Mouse (Mus musculus) CH12.LX (cell line): ENCODE measurements around the gene Rpl18. TPM values are rescaled to one million over a fixed set of nuclear protein-coding genes. Genes with fewer than 3 reads are reported as not detected.
A peak's percentile ranks its signal among the peaks of the same experiment; 100 is the strongest.

Experiments
- DNase-seq: peaks from one replicate; pipeline ENCODE4 v3.0.0-alpha.2; 2013; ENCODE audit errors: extremely low read depth
- H3K27ac ChIP-seq: 2 replicates; pipeline ENCODE4 v1.5.1; 2012; ENCODE audit warnings: low read depth, mild to moderate bottlenecking, control low read depth, moderate library complexity; ENCODE audit not compliant: insufficient read depth
- H3K27me3 ChIP-seq: replicated peaks from 2 replicates; pipeline ENCODE3; 2012; ENCODE audit warnings: inconsistent platforms
- H3K36me3 ChIP-seq, 2 experiments: replicated peaks in 1 of 2; 2 replicates each; pipeline versions ENCODE3 to v1.6.1; 2012; ENCODE audit warnings: inconsistent platforms in 1 of 2, low read length in 1 of 2, mild to moderate bottlenecking in 1 of 2, mixed read lengths in 1 of 2, moderate library complexity in 1 of 2; ENCODE audit not compliant: control insufficient read depth in 1 of 2, insufficient read depth in 1 of 2
- H3K4me1 ChIP-seq, 2 experiments: 2 replicates each; pipeline ENCODE4 v1.6.1; 2012; ENCODE audit warnings: inconsistent platforms in 1 of 2, moderate library complexity in 1 of 2; ENCODE audit not compliant: insufficient read depth in 2 of 2, control insufficient read depth in 1 of 2
- H3K4me2 ChIP-seq: 2 replicates; pipeline ENCODE4 v1.6.1; 2012; ENCODE audit warnings: low read depth, mild to moderate bottlenecking, control low read depth; ENCODE audit not compliant: poor library complexity, insufficient read depth, severe bottlenecking
- H3K4me3 ChIP-seq, 3 experiments: fragments of 150-350 bp in 1 of 3; sonication (generic) in 1 of 3; replicated peaks in 1 of 3; 2 replicates each; pipeline versions ENCODE3 to v1.5.1; 2011 to 2012; ENCODE audit warnings: low read depth in 2 of 3, low read length in 2 of 3, mild to moderate bottlenecking in 2 of 3, moderate library complexity in 2 of 3, control low read depth in 1 of 3, improper control_type of control experiment in 1 of 3, inconsistent platforms in 1 of 3, mixed read lengths in 1 of 3; ENCODE audit not compliant: poor library complexity in 1 of 3
- H3K79me2 ChIP-seq: replicated peaks from 2 replicates; pipeline ENCODE4 v1.6.1; 2012; ENCODE audit warnings: mild to moderate bottlenecking, moderate library complexity; ENCODE audit not compliant: control insufficient read depth, poor library complexity, insufficient read depth, severe bottlenecking; ENCODE audit errors: extremely low read depth
- H3K9ac ChIP-seq: 2 replicates; pipeline ENCODE4 v1.6.1; 2012; ENCODE audit warnings: low read depth, mild to moderate bottlenecking, control low read depth, moderate library complexity; ENCODE audit not compliant: insufficient read depth
- H3K9me3 ChIP-seq: replicated peaks from 2 replicates; pipeline ENCODE3; 2012; ENCODE audit warnings: low read length, inconsistent platforms, mixed read lengths
- CTCF ChIP-seq, 2 experiments: IDR thresholded peaks in 1 of 2; conservative IDR thresholded peaks in 1 of 2; 2 replicates each; pipeline ENCODE4 v1.5.1; 2011 to 2012; ENCODE audit warnings: low read depth in 2 of 2, low read length in 2 of 2, improper control_type of control experiment in 1 of 2, inconsistent platforms in 1 of 2, mild to moderate bottlenecking in 1 of 2, moderate library complexity in 1 of 2
- ELF1 ChIP-seq: IDR thresholded peaks from 2 replicates; pipeline ENCODE4 v1.6.1; 2014; ENCODE audit warnings: low read depth, mild to moderate bottlenecking, inconsistent platforms, low read length, improper control_type of control experiment
- HCFC1 ChIP-seq: IDR thresholded peaks from 2 replicates; pipeline ENCODE4 v1.6.1; 2012; ENCODE audit warnings: low read depth, mild to moderate bottlenecking, inconsistent platforms, low read length, improper control_type of control experiment
- IRF4 ChIP-seq: IDR thresholded peaks from 2 replicates; pipeline ENCODE4 v1.6.1; 2014; ENCODE audit warnings: low read depth, mild to moderate bottlenecking, inconsistent platforms, low read length, improper control_type of control experiment
- KAT2A ChIP-seq: IDR thresholded peaks from 2 replicates; pipeline ENCODE4 v1.6.1; 2012; ENCODE audit warnings: low read length, improper control_type of control experiment, inconsistent platforms; ENCODE audit not compliant: insufficient replicate concordance
- MAX ChIP-seq: IDR thresholded peaks from 2 replicates; pipeline ENCODE4 v1.6.1; 2011; ENCODE audit warnings: low read length, improper control_type of control experiment
- MEF2A ChIP-seq: IDR thresholded peaks from 2 replicates; pipeline ENCODE4 v1.6.1; 2014; ENCODE audit warnings: low read depth, mild to moderate bottlenecking, inconsistent platforms, low read length, improper control_type of control experiment, borderline replicate concordance
- NELFE ChIP-seq: IDR thresholded peaks from 2 replicates; pipeline ENCODE4 v1.6.1; 2011; ENCODE audit warnings: low read depth, low read length, improper control_type of control experiment
- NRF1 ChIP-seq: IDR thresholded peaks from 2 replicates; pipeline ENCODE4 v1.6.1; 2014; ENCODE audit warnings: low read depth, mild to moderate bottlenecking, inconsistent platforms, low read length, improper control_type of control experiment, moderate library complexity
- RAD21 ChIP-seq: IDR thresholded peaks from 2 replicates; pipeline ENCODE4 v1.6.1; 2011; ENCODE audit warnings: low read depth, mild to moderate bottlenecking, low read length, improper control_type of control experiment, moderate library complexity
- SMC3 ChIP-seq: IDR thresholded peaks from 2 replicates; pipeline ENCODE4 v1.6.1; 2011; ENCODE audit warnings: low read depth, low read length, improper control_type of control experiment
- TBP ChIP-seq: conservative IDR thresholded peaks from 2 replicates; pipeline ENCODE4 v1.6.1; 2011; ENCODE audit warnings: low read depth, low read length, improper control_type of control experiment
- ZC3H11A ChIP-seq: IDR thresholded peaks from 2 replicates; pipeline ENCODE4 v1.6.1; 2012; ENCODE audit warnings: low read depth, mild to moderate bottlenecking, inconsistent platforms, low read length, improper control_type of control experiment
- ZNF384 ChIP-seq: IDR thresholded peaks from 2 replicates; pipeline ENCODE4 v1.6.1; 2012; ENCODE audit warnings: low read depth, low read length, improper control_type of control experiment, inconsistent platforms
- dilution Hi-C: fragments of 300-500 bp; cut with MboI; formaldehyde crosslinking; loops from 2 replicates; pipeline ENCODE4 v1.14.3; 2020; ENCODE audit warnings: low sequenced_read_pairs; ENCODE audit not compliant: extremely low pct_unique_long_range_greater_than_20kb, extremely low pct_ligation_motif_present
- in situ Hi-C: fragments of 300-500 bp; cut with MboI; formaldehyde crosslinking; loops from 3 replicates; pipeline ENCODE4 v1.14.3; 2019; ENCODE audit warnings: low sequenced_read_pairs, low pct_ligation_motif_present, low pct_unique_long_range_greater_than_20kb, mixed read lengths
- polyA plus RNA-seq: library from polyadenylated mRNA; unstranded; fragments of >175 nt; gene quantifications from 2 replicates; pipeline ENCODE4 v1.2.1, GENCODE M21; 2012; ENCODE audit warnings: low read depth; ENCODE audit not compliant: insufficient read length
- total RNA-seq, 2 experiments: library from RNA; depleted of rRNA; stranded (reverse); fragments of 300-350 nt in 1 of 2; fragments of >200 nt in 1 of 2; gene quantifications; 2 replicates each; pipeline ENCODE4 v1.2.3; 2012 to 2014

The Rpl18 gene
- total and polyA plus RNA-seq, 3 experiments, result 2,393 to 3,766 (median 3,204) TPM

DNA sequence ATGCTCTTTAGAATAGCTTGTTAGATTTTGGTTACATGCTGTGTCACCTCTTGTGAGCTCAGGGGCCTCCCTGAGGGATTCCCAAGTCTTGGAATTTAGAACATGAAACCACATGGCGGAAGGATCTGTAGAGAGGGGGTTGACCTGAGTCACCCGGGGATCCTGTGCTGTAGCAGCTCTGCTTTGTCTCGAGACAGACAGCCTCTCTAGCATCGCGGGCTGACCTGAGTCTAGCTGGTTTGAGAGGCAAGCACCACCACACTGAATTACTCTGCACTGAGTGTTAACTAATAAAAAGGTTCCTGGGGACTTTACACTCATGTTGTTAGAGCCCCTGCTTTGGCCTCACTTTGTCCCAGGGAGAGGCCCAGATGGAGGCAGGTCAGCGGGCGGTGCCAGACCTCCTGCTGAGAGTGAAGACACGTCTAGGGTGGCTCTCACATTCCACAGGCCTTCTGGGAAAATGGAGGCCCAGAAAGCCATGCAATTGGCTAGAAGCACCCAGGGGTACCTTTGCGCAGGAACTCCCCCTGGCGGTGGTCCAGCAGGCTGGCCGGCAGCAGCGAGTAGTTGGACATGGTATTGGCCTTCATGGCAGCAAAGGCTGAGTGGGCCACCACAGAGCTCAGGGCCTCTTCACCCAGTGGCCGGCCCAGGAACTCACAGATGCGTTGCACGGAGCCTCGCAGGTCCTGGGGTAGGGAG, 15.6 kb downstream of the Rpl18 start:
- TF ChIP-seq KAT2A, result no peak
- 0 out of 2 replicates have a peak, but pooled peaks have one; percentile 21 for TF ChIP-seq ELF1
- no peak for TF ChIP-seq ZNF384
- TF ChIP-seq CTCF (conservative IDR thresholded peaks at IDR 0.05 in 1 of 2, IDR thresholded peaks at IDR 0.05 in 1 of 2; ENCODE audit: low read depth in 2 of 2, low read length in 2 of 2), result peak in 1 of 2 experiments; percentile 74; a peak in 3 of 4 replicates
- TF ChIP-seq HCFC1, result peak; percentile 27; the same call in 1 of the 2 replicates
- peak; percentile 55 for TF ChIP-seq SMC3
- 0 out of 2 replicates have a peak, but pooled peaks have one; percentile 26 for TF ChIP-seq NRF1
- 0 out of 2 replicates have a peak, but pooled peaks have one; percentile 25 for TF ChIP-seq NELFE
- TF ChIP-seq MAX, result 0 out of 2 replicates have a peak, but pooled peaks have one; percentile 11
- TF ChIP-seq IRF4, result no peak
- TF ChIP-seq RAD21, result peak; percentile 42
- 0 out of 2 replicates have a peak, but pooled peaks have one; percentile 32 for TF ChIP-seq MEF2A
- Histone ChIP-seq H3K9me3 (no peaks in the 10 kb centered on the region), H3K4me3 (no peak overlapping the region), H3K4me1 (peaks cover 0 to 15% of the 10 kb centered on the region in 2 experiments; a peak in 2 of 4 replicates), H3K79me2 (no peaks in the 10 kb centered on the region), H3K27ac (no peak overlapping the region), H3K9ac (no peak overlapping the region), H3K27me3 (no peaks in the 10 kb centered on the region), H3K36me3 (peaks cover 27 to 44% of the 10 kb centered on the region in 2 experiments), H3K4me2 (no peak overlapping the region)
- dilution Hi-C loops (no loop called here), in situ Hi-C loops (loop anchor here (10.0 kb wide), 2 partner anchors 194 to 274 kb away; partner anchors contain the start of genes Ccdc114 and Emp3)
- DNase-seq, result peak; percentile 63

DNA sequence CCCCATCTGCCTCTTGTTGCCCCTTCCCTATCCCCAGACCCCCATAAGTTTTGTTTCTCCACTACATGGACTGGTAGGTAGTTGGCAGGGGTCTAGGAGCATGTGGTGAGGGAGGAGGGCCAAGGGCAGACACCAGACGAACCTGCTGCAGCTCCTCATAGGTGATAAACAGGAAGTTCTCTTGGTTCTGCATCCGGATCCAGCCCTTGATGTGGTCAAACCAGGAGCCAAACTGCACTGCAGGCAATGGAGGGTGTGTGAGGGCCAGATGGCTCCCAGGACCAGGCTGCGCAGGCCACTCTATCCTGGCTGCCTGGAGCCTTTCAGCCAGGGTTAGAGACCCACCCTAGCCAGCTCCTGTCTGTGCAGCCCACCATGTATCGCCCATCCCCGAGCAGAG, 18.2 kb downstream of the Rpl18 start:
- Histone ChIP-seq H3K27ac (no peak overlapping the region), H3K27me3 (no peaks in the 10 kb centered on the region), H3K36me3 (peaks cover 6 to 19% of the 10 kb centered on the region in 2 experiments), H3K9ac (no peak overlapping the region), H3K4me2 (no peak overlapping the region), H3K4me3 (no peak overlapping the region), H3K9me3 (no peaks in the 10 kb centered on the region), H3K4me1 (peaks cover 0 to 10% of the 10 kb centered on the region in 2 experiments; a peak in 2 of 4 replicates), H3K79me2 (no peaks in the 10 kb centered on the region)
- in situ Hi-C loops (loop anchor here (10.0 kb wide), 2 partner anchors 191 to 271 kb away; partner anchors contain the start of genes Ccdc114 and Emp3), dilution Hi-C loops (no loop called here)
- DNase-seq, result no peak
- no peak for TF ChIP-seq ZC3H11A
- no peak for TF ChIP-seq ELF1
- no peak for TF ChIP-seq TBP
- TF ChIP-seq CTCF (conservative IDR thresholded peaks at IDR 0.05 in 1 of 2, IDR thresholded peaks at IDR 0.05 in 1 of 2; ENCODE audit: low read depth in 2 of 2, low read length in 2 of 2), result no peak
